8 mouse cellular contexts compared by ENCODE assay signal in the genomic region with DNA sequence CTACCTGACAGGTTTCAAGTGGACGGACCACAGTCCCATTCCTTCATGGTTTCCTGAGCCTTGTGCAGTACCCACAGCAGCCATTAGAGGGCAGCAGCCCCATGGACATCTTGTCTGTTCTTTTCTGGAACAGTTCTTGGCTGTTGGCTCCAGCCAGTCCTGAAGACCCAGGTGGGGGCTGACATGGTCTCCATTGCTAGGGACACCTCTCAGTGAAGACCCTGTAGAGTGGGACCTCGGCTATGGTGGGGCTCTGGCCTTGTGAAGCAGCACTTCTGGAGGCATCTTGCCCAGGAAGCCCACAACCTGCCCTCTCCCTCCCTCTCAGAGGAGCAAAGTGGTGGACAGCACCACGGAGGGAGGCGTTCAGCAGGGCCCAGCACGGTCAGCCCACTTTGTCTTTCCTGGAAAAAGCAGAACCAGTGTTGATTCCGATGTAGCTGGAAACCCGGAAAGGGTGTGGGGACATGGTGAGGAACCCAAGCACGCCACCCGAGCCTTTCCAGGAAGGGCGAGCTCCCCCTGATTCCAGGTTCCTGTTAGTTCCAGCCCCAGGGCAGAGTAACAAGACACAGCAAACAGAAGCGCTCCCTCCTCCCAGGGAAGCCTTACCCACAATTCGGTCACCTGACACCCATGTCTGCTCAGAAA. TPM values are rescaled to one million over a fixed set of nuclear protein-coding genes. Genes with fewer than 3 reads are reported as not detected.
DNase-seq lines count a peak whose midpoint lies in the region; ATAC-seq lines count a peak whose summit lies in the region.

No protein-coding gene starts in this region.

- no peak overlapping the region for H3K4me3 ChIP-seq in hindbrain, embryonic 13.5 days

- H3K9me3 ChIP-seq in hindbrain, embryonic 13.5 days = no peaks in the 10 kb centered on the region

- 0 out of 2 replicates have a peak, but pooled peaks cover 7% of the 10 kb centered on the region for H3K36me3 ChIP-seq in hindbrain, embryonic 13.5 days

- peak overlapping the region; percentile 30; the same call in 1 of the 2 replicates for H3K9ac ChIP-seq in hindbrain, embryonic 13.5 days

- WGBS in hindbrain, embryonic 13.5 days = 42% methylated on average over 12 of the region's 12 CpGs

- peaks cover 20% of the 10 kb centered on the region for H3K4me1 ChIP-seq in hindbrain, embryonic 13.5 days (replicated peaks)

- ATAC-seq in hindbrain, embryonic 13.5 days (ENCODE audit: low FRiP score) = peak; percentile 74

- H3K27ac ChIP-seq in hindbrain, embryonic 13.5 days = peak overlapping the region; percentile 9

- H3K4me2 ChIP-seq in hindbrain, embryonic 13.5 days = no peak overlapping the region

- no peaks in the 10 kb centered on the region for H3K27me3 ChIP-seq in hindbrain, embryonic 13.5 days

- DNase-seq in MN1 (ENCODE audit: low spot score) = peak; percentile 83
- DNase-seq in cerebellum, adult 9-11 months = peak; percentile 84
- peak; percentile 84 to 94 for DNase-seq in frontal cortex, postnatal 14 days (ENCODE audit: low spot score in 2 of 2)
- peak; percentile 97 to 99 for DNase-seq in layer of hippocampus, postnatal 25 days (ENCODE audit: extremely low spot score in 1 of 2, low spot score in 1 of 2)
- peak; percentile 92 for DNase-seq in lung, postnatal 25 days (ENCODE audit: low spot score)
- peak; percentile 65 for DNase-seq in retina, adult 2 months (ENCODE audit: low read depth, low spot score)
- peak; percentile 79 to 87 for DNase-seq in thymus, postnatal 36 days

RNA-seq across cellular contexts. Expression of a gene that starts 12.0 kb away (rescaled TPM):
- not detected in 2 replicates for polyA plus RNA-seq in hindbrain, embryonic 13.5 days (2015; fragmentation: Nextera tagmentation; extraction: Ambion mirVana)
- not detected for total RNA-seq in layer of hippocampus, postnatal 25 days (2021)

RNA-seq across cellular contexts. Expression of a gene that starts 13.1 kb away (rescaled TPM):
- polyA plus RNA-seq in hindbrain, embryonic 13.5 days (2015; fragmentation: Nextera tagmentation; extraction: Ambion mirVana) = 1.6 and 2.4 TPM in 2 replicates
- total RNA-seq in layer of hippocampus, postnatal 25 days (2021) = 10 to 100 TPM; 12.7 to 13.1 TPM

RNA-seq across cellular contexts. Expression of a gene that starts 13.2 kb away (rescaled TPM):
- 116 and 124 TPM in 2 replicates for polyA plus RNA-seq in hindbrain, embryonic 13.5 days (2015; fragmentation: Nextera tagmentation; extraction: Ambion mirVana)
- total RNA-seq in layer of hippocampus, postnatal 25 days (2021) = 10 to 100 TPM; 66.7 to 67.9 TPM

RNA-seq across cellular contexts. Expression of a gene that starts 39.0 kb away (rescaled TPM):
- 24.9 and 26.5 TPM in 2 replicates for polyA plus RNA-seq in hindbrain, embryonic 13.5 days (2015; fragmentation: Nextera tagmentation; extraction: Ambion mirVana)
- 100 to 1,000 TPM; 207 to 215 TPM for total RNA-seq in layer of hippocampus, postnatal 25 days (2021)

RNA-seq across cellular contexts. Expression of a gene that starts 40.7 kb away (rescaled TPM):
- 0.13 and 0.22 TPM in 2 replicates for polyA plus RNA-seq in hindbrain, embryonic 13.5 days (2015; fragmentation: Nextera tagmentation; extraction: Ambion mirVana)
- under 1 TPM; 0.25 to 0.33 TPM for total RNA-seq in layer of hippocampus, postnatal 25 days (2021)
